ENCODE assay signal across 9 mouse cellular contexts in genomic region chr12:17271272-17271671, GRCm38 (mm10). TPM values are rescaled to one million over a fixed set of nuclear protein-coding genes. Genes with fewer than 3 reads are reported as not detected.
DNase-seq lines count a peak whose midpoint lies in the region; ATAC-seq and TF ChIP-seq lines count a peak whose summit lies in the region.
"Had no signal": no experiment of that assay in that cellular context is flagged by ENCODE, and none has a peak within 500 bp of the region (broad histone marks: within the 10 kb centered on the region; RNA-seq: fewer than 3 reads in every experiment).

No protein-coding gene starts in this region.

- no peak for TF ChIP-seq POLR2A in MEL (IDR thresholded peaks at IDR 0.05; ENCODE audit: control insufficient read depth in 1 of 2, insufficient read depth in 1 of 2, low read depth in 1 of 2, low read length in 2 of 2, poor library complexity in 1 of 2)

- intact Hi-C loops in heart, postnatal 14 days (cut with DNase I): no loop called here

- peak; percentile 73 to 78 (median 73) for TF ChIP-seq CTCF in MEL (IDR thresholded peaks at IDR 0.05 in 2 of 3, conservative IDR thresholded peaks at IDR 0.05 in 1 of 3; ENCODE audit: control insufficient read depth in 1 of 3, insufficient read depth in 1 of 3, low read depth in 2 of 3, low read length in 3 of 3, poor library complexity in 1 of 3, severe bottlenecking in 1 of 3)

- no peak overlapping the region for H3K27ac ChIP-seq in MEL (ENCODE audit: control insufficient read depth, low read depth, low read length)
- H3K27ac ChIP-seq: embryonic facial prominence, embryonic 13.5 days had no signal

- no peak for TF ChIP-seq EP300 in MEL (IDR thresholded peaks at IDR 0.05; ENCODE audit: low read depth in 1 of 2, low read length in 2 of 2)

- no peak overlapping the region for H3K9ac ChIP-seq in MEL (ENCODE audit: control insufficient read depth, low read depth, low read length, poor library complexity, severe bottlenecking)

- peak; percentile 39 to 48 for DNase-seq in heart, postnatal 14 days
- no peak for DNase-seq in heart, adult 9 months (ENCODE audit: low spot score in 2 of 2)
- DNase-seq in 416B (ENCODE audit: low read depth): peak; percentile 83
- DNase-seq in MEL (ENCODE audit: low read depth, low spot score): peak; percentile 85
- DNase-seq in retina, embryonic 14.5 days (ENCODE audit: low spot score): peak; percentile 73
- DNase-seq in ovary, postnatal 36 days (ENCODE audit: low spot score): no peak
- DNase-seq in layer of hippocampus, adult 9-10 months (ENCODE audit: low spot score): no peak

- H3K4me3 ChIP-seq in MEL (ENCODE audit: control insufficient read depth in 1 of 2, insufficient read depth in 1 of 2, low read depth in 2 of 2, low read length in 2 of 2): no peak overlapping the region
- H3K4me3 ChIP-seq: embryonic facial prominence, embryonic 13.5 days had no signal

- H3K36me3 ChIP-seq in MEL (ENCODE audit: control insufficient read depth in 1 of 2, insufficient read depth in 2 of 2, low read length in 2 of 2): peaks cover 3 to 22% of the 10 kb centered on the region in 2 experiments

- peaks cover 0 to 9% of the 10 kb centered on the region in 2 experiments; a peak in 2 of 4 replicates for H3K4me1 ChIP-seq in MEL (ENCODE audit: control insufficient read depth in 1 of 2, insufficient read depth in 2 of 2, low read length in 2 of 2)

- no peaks in the 10 kb centered on the region for H3K9me3 ChIP-seq in MEL (replicated peaks; ENCODE audit: insufficient read depth, low read length)
- H3K9me3 ChIP-seq: embryonic facial prominence, embryonic 13.5 days had no signal

- H3K27me3 ChIP-seq in MEL (ENCODE audit: control insufficient read depth in 1 of 2, insufficient read depth in 2 of 2, low read length in 2 of 2): no peaks in the 10 kb centered on the region
- H3K27me3 ChIP-seq: embryonic facial prominence, embryonic 13.5 days had no signal

- peaks cover 33% of the 10 kb centered on the region for H3K79me2 ChIP-seq in MEL (ENCODE audit: control insufficient read depth, insufficient read depth, low read length, poor library complexity)

- peak; percentile 32 for TF ChIP-seq RAD21 in MEL (IDR thresholded peaks at IDR 0.05; ENCODE audit: low read depth, low read length)

- peak; percentile 18 to 19; a peak in 1 of 4 replicates for ATAC-seq in hematopoietic stem cell, adult 5-6 weeks (replicated peaks in 1 of 2; ENCODE audit: insufficient read depth in 1 of 2, low FRiP score in 2 of 2, low TSS enrichment in 1 of 2, low read depth in 1 of 2, poor library complexity in 2 of 2, severe bottlenecking in 2 of 2)

TF ChIP-seq in MEL, 35 proteins besides CTCF, POLR2A, EP300 and RAD21:
- peak; percentile 23; the same call in 1 of the 2 replicates for TF ChIP-seq SMC3 (IDR thresholded peaks at IDR 0.05; ENCODE audit: low read depth, low read length)
- TF ChIP-seq MYC (IDR thresholded peaks at IDR 0.05; ENCODE audit: low read depth, low read length): peak; percentile 52; the same call in 1 of the 2 replicates
- no peak for TF ChIP-seq POLR2AphosphoS5 (IDR thresholded peaks at IDR 0.05; ENCODE audit: borderline replicate concordance, low read depth, low read length)
- peak; percentile 34; the same call in 1 of the 2 replicates for TF ChIP-seq ELF1 (IDR thresholded peaks at IDR 0.05; ENCODE audit: low read depth, low read length)
- TF ChIP-seq SIN3A (IDR thresholded peaks at IDR 0.05; ENCODE audit: low read length): peak; percentile 38; the same call in 1 of the 2 replicates
- TF ChIP-seq NELFE (IDR thresholded peaks at IDR 0.05; ENCODE audit: low read depth, low read length): no peak
- no peak for TF ChIP-seq ZKSCAN1 (IDR thresholded peaks at IDR 0.05; ENCODE audit: low read depth, low read length)
- 0 out of 2 replicates have a peak, but pooled peaks have one; percentile 14 for TF ChIP-seq ETS1 (IDR thresholded peaks at IDR 0.05; ENCODE audit: low read depth, low read length)
- TF ChIP-seq CHD2 (IDR thresholded peaks at IDR 0.05; ENCODE audit: low read length): no peak
- no peak for TF ChIP-seq RCOR1 (IDR thresholded peaks at IDR 0.05; ENCODE audit: low read depth, low read length)
- TF ChIP-seq ZC3H11A (IDR thresholded peaks at IDR 0.05; ENCODE audit: low read depth, low read length): peak; percentile 8; the same call in 1 of the 2 replicates

RNA-seq across cellular contexts. Expression of gene Pdia6, which starts 4.9 kb away (rescaled TPM):
- total RNA-seq in heart, postnatal 14 days (2021): 100 to 1,000 TPM in 1 of 2 experiments, 10 to 100 TPM in 1; 76.7 to 102 TPM
- 321 and 324 TPM in 2 replicates for total RNA-seq in MEL (2012; rRNA removed)
- 100 to 1,000 TPM in 1 of 2 experiments, not detected in 1; 373 TPM for polyA plus RNA-seq in MEL (2012; ENCODE audit: insufficient read depth in 1 of 2, insufficient read length in 2 of 2, low read depth in 1 of 2, low replicate concordance in 2 of 2, missing spikeins in 1 of 2)
- total RNA-seq in hematopoietic stem cell, adult 5-6 weeks (2017): 215 and 321 TPM in 2 replicates

RNA-seq across cellular contexts. Expression of gene Atp6v1c2, which starts 57.9 kb away (rescaled TPM):
- under 1 TPM in 1 of 2 experiments, not detected in 1; 0.36 TPM for total RNA-seq in heart, postnatal 14 days (2021)
- total RNA-seq in MEL (2012; rRNA removed): not detected in 2 replicates
- polyA plus RNA-seq in MEL (2012; ENCODE audit: insufficient read depth in 1 of 2, insufficient read length in 2 of 2, low read depth in 1 of 2, low replicate concordance in 2 of 2, missing spikeins in 1 of 2): not detected
- not detected in 2 replicates for total RNA-seq in hematopoietic stem cell, adult 5-6 weeks (2017)

Comparison
In these comparisons a context has a peak if more than half of its experiments do, and no peak if none do; other contexts are left out.
1. DNase-seq: peak in heart, postnatal 14 days (2 of 2), 416B (single experiment), MEL (single experiment) and retina, embryonic 14.5 days (single experiment); none in heart, adult 9 months (0 of 2), ovary, postnatal 36 days (single experiment) and layer of hippocampus, adult 9-10 months (single experiment).